Mouse (Mus musculus) C2C12 (cell line): Measurements from ENCODE around the gene Ensa.

Experiments used
- CTCF ChIP-seq: IDR thresholded peaks from one replicate; pipeline ENCODE4 v1.5.1; 2011; ENCODE audit not compliant: control insufficient read depth, insufficient read depth, insufficient read length
- MAX ChIP-seq: IDR thresholded peaks from one replicate; pipeline ENCODE4 v1.6.1; 2011; ENCODE audit warnings: mild to moderate bottlenecking, control low read depth

GRCm38 (mm10) chr3:95652871-95653270 lies 28.1 kb downstream of the Ensa start:
- TF ChIP-seq CTCF (no peak), MAX (no peak)
